Mouse (Mus musculus): ENCODE results near the gene Gimap9.

The Gimap9 gene

DNA sequence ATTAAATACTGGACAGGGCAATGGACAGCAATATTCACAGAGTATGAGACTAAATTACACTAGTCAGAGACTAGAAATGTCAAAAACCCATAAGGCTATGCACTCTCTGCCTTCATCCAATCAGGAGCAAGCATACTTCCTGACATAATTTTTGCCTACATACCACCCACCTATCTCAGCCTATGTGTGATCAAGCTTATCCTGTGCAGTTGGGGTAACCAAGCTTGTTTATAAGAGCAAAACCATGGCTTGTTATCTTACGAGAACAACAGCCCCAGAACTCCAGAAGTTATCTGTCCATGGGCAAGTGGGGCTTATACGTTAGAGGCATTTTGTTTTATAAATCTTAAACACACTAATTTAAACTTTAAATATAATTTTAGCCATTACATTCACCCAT is 40.8 kb upstream of the Gimap9 start:
- Histone ChIP-seq H3K4me1 (replicated peaks; ENCODE audit: low read depth, low read length) (no peaks in the 10 kb centered on the region), H3K36me3 (ENCODE audit: insufficient read depth, low read length) (no peaks in the 10 kb centered on the region), H3K4me3 (replicated peaks; ENCODE audit: low read length) (no peak overlapping the region), H3K27me3 (ENCODE audit: insufficient read depth, low read length) (peaks cover 65% of the 10 kb centered on the region), H3K9me3 (ENCODE audit: low read length) (peaks cover 5% of the 10 kb centered on the region; the same call in 1 of the 2 replicates)
- no peak for TF ChIP-seq CTCF (conservative IDR thresholded peaks at IDR 0.05; ENCODE audit: low read length)
- TF ChIP-seq POU5F1 (IDR thresholded peaks at IDR 0.05; ENCODE audit: borderline replicate concordance, low read length): no peak
- TF ChIP-seq NANOG (IDR thresholded peaks at IDR 0.05; ENCODE audit: borderline replicate concordance, low read length): no peak

DNA sequence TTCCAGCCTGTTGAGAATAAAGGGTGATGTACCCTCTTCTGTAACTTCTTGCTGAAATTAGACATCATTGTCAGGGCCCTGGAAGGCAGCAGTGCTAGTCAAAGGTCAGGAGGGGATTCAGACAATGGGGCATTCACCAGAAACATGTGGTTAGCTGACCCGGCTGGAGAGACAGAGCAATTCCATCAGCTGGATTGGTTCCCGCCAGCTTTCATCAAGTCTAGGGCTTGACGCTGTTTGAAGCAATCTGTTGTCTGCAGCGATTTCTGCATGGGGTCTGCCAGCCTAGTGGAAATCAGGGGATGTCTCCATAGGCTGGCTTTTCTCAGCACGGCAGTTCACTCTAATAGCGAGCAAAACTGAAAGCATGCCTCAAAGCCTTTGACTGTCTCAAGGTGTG is 39.4 kb upstream of the Gimap9 start:
- Histone ChIP-seq H3K4me1 (replicated peaks; ENCODE audit: low read depth, low read length) (no peaks in the 10 kb centered on the region), H3K4me3 (replicated peaks; ENCODE audit: low read length) (no peak overlapping the region), H3K36me3 (ENCODE audit: insufficient read depth, low read length) (no peaks in the 10 kb centered on the region), H3K9me3 (ENCODE audit: low read length) (no peaks in the 10 kb centered on the region), H3K27me3 (ENCODE audit: insufficient read depth, low read length) (peaks cover 52% of the 10 kb centered on the region)
- no peak for TF ChIP-seq NANOG (IDR thresholded peaks at IDR 0.05; ENCODE audit: borderline replicate concordance, low read length)
- TF ChIP-seq POU5F1 (IDR thresholded peaks at IDR 0.05; ENCODE audit: borderline replicate concordance, low read length): no peak
- no peak for TF ChIP-seq CTCF (conservative IDR thresholded peaks at IDR 0.05; ENCODE audit: low read length)

DNA sequence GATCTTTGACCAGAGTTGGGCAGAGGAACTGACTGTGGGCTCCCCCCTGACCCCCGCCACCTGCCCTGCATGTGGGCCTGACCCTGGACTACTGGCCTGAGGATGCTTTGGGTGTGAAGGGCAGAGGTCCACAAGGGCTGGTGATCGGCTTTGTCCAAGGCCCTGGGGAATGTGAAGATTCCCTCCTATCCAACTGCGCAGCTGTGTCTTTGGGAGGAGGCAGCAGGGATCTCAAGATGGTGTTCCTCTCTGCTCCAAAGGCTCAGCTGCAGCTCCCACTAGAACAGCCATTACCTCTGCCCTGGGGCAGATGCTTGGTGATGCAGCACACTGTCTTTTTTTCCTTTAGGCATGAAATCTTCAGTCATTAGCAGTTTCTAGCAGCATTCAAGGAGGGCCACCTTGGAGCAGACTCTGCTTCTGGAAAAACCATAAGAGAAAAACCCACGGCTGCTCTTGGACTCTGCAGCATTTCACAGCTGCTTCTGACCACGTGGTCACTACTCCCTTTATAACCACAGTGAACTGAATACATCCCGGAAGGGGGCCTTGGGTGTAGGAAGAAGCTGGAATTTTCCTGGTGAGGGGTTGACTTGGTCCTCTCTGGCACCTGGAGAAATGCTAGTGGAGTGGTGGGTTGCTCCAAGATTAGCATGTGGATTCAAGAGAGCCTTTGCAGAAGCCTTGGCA is 38.0 kb upstream of the Gimap9 start:
- H3K4me3 ChIP-seq (replicated peaks; ENCODE audit: low read length): no peak overlapping the region

DNA sequence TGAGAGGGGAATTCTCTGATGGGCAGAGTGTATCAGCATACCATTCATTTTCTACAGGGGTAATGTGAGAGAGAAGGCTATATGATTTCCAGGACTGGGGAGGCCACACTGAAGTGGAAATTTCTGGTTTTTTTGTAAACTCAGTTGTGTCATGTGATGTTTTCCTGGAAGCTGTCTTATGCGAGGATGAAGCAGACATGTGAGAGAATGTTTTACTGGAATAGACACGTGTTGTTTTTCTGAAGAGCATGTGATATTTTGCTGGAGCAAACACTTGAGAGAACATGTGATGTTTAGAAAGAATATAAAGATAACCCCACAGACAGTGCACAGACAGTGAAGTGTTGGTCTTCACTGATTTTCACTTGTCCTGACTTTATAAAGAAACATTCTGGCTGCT is 37.4 kb upstream of the Gimap9 start:
- Histone ChIP-seq H3K9me3 (ENCODE audit: low read length) (no peaks in the 10 kb centered on the region), H3K4me1 (replicated peaks; ENCODE audit: low read depth, low read length) (no peaks in the 10 kb centered on the region), H3K36me3 (ENCODE audit: insufficient read depth, low read length) (no peaks in the 10 kb centered on the region), H3K27me3 (ENCODE audit: insufficient read depth, low read length) (peaks cover 32% of the 10 kb centered on the region), H3K4me3 (replicated peaks; ENCODE audit: low read length) (no peak overlapping the region)
- TF ChIP-seq POU5F1 (IDR thresholded peaks at IDR 0.05; ENCODE audit: borderline replicate concordance, low read length): no peak
- TF ChIP-seq CTCF (conservative IDR thresholded peaks at IDR 0.05; ENCODE audit: low read length): no peak
- TF ChIP-seq NANOG (IDR thresholded peaks at IDR 0.05; ENCODE audit: borderline replicate concordance, low read length): no peak

More for the DNA sequence above, 38.0 kb upstream of the Gimap9 start:
- no peaks in the 10 kb centered on the region for H3K4me1 ChIP-seq (replicated peaks; ENCODE audit: low read depth, low read length)
- TF ChIP-seq CTCF (conservative IDR thresholded peaks at IDR 0.05; ENCODE audit: low read length) (no peak), POU5F1 (IDR thresholded peaks at IDR 0.05; ENCODE audit: borderline replicate concordance, low read length) (no peak), NANOG (IDR thresholded peaks at IDR 0.05; ENCODE audit: borderline replicate concordance, low read length) (no peak)
- H3K9me3 ChIP-seq (ENCODE audit: low read length): no peaks in the 10 kb centered on the region
- H3K36me3 ChIP-seq (ENCODE audit: insufficient read depth, low read length): no peaks in the 10 kb centered on the region
- H3K27me3 ChIP-seq (ENCODE audit: insufficient read depth, low read length): peaks cover 38% of the 10 kb centered on the region

DNA sequence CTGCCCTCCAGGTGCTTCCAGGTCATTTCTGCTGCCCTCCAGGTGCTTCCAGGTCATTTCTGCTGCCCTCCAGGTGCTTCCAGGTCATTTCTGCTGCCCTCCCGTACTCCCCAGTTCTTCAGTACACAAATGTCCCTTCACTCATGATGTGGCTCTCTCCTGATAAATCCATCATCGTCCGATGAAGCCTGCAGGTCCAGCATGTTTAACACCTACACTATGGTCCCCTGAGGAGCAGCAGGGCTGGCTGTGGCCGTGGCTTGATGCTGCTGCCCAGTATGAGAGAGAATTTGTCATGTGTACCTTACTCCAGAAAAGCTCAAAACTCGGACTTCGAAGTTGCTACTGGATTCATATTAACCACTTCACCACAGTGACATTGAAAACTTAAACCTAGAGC is 34.5 kb upstream of the Gimap9 start:
- no peak for TF ChIP-seq CTCF (conservative IDR thresholded peaks at IDR 0.05; ENCODE audit: low read length)
- TF ChIP-seq POU5F1 (IDR thresholded peaks at IDR 0.05; ENCODE audit: borderline replicate concordance, low read length): no peak
- TF ChIP-seq NANOG (IDR thresholded peaks at IDR 0.05; ENCODE audit: borderline replicate concordance, low read length): no peak
- no peaks in the 10 kb centered on the region for H3K4me1 ChIP-seq (replicated peaks; ENCODE audit: low read depth, low read length)
- no peaks in the 10 kb centered on the region for H3K36me3 ChIP-seq (ENCODE audit: insufficient read depth, low read length)
- no peaks in the 10 kb centered on the region for H3K9me3 ChIP-seq (ENCODE audit: low read length)
- no peak overlapping the region for H3K4me3 ChIP-seq (replicated peaks; ENCODE audit: low read length)
- peaks cover 29% of the 10 kb centered on the region for H3K27me3 ChIP-seq (ENCODE audit: insufficient read depth, low read length)

DNA sequence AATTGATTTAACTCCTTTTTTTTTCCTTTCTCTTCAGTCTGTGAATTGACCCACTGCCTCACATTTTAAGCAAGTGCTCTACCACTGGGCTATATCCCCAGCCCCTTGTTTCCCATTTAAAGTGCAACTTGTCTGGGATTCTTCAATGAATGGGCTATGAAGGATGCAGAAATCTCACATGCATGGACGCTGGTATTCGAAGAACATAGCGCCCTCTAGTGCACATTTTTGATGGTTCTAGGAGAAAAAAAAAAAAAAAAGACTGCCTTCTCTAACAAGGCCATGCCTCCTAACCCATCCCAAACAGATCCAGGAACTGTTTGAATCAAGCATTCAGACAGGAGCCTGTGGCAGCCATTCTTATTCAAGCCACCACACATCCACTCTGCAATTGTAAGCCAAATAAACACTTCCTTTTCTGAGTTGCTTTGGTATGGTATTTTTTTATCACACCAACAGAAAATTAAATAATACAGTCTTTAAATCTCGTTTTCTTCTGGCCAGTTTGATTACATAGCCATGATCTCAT is 33.1 kb upstream of the Gimap9 start:
- Histone ChIP-seq H3K36me3 (ENCODE audit: insufficient read depth, low read length) (no peaks in the 10 kb centered on the region), H3K4me3 (replicated peaks; ENCODE audit: low read length) (no peak overlapping the region), H3K9me3 (ENCODE audit: low read length) (no peaks in the 10 kb centered on the region), H3K4me1 (replicated peaks; ENCODE audit: low read depth, low read length) (no peaks in the 10 kb centered on the region), H3K27me3 (ENCODE audit: insufficient read depth, low read length) (peaks cover 19% of the 10 kb centered on the region)
- TF ChIP-seq NANOG (IDR thresholded peaks at IDR 0.05; ENCODE audit: borderline replicate concordance, low read length): no peak
- TF ChIP-seq CTCF (conservative IDR thresholded peaks at IDR 0.05; ENCODE audit: low read length): peak; percentile 58

DNA sequence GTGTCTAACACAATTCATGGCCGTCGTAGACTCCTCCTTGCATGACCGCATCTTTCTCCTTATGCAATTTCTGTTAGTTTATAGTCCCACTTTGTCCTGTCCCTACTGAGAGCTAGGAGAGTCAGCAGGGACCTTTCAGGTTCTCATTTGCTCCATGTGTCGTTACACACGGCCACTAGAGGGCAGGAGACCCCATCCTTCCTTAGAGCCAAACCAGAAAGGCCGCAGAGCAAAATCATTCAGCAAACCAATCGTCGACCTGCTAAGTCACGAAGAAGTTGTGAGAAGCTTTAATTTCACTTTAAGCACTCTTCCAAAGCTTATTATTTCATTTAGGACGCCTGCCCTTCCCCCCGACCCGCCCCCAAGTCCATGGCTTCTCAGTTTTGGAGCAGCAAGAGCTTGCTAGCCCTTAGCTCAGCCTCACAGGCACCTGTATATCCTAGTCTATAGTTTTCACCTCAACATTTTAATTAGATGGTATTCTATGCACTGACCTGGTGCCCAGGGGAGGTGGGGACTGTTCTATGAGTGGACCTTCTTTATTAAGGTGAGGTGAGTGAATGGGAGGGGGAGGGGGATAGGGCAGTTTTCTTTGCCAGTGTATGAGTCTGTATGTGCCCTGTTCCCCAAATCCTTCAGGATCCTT is 30.1 kb upstream of the Gimap9 start:
- Histone ChIP-seq H3K4me1 (replicated peaks; ENCODE audit: low read depth, low read length) (no peaks in the 10 kb centered on the region), H3K4me3 (replicated peaks; ENCODE audit: low read length) (no peak overlapping the region), H3K27me3 (ENCODE audit: insufficient read depth, low read length) (peaks cover 18% of the 10 kb centered on the region), H3K36me3 (ENCODE audit: insufficient read depth, low read length) (no peaks in the 10 kb centered on the region), H3K9me3 (ENCODE audit: low read length) (no peaks in the 10 kb centered on the region)
- TF ChIP-seq CTCF (conservative IDR thresholded peaks at IDR 0.05; ENCODE audit: low read length) (peak; percentile 69), NANOG (IDR thresholded peaks at IDR 0.05; ENCODE audit: borderline replicate concordance, low read length) (no peak)

DNA sequence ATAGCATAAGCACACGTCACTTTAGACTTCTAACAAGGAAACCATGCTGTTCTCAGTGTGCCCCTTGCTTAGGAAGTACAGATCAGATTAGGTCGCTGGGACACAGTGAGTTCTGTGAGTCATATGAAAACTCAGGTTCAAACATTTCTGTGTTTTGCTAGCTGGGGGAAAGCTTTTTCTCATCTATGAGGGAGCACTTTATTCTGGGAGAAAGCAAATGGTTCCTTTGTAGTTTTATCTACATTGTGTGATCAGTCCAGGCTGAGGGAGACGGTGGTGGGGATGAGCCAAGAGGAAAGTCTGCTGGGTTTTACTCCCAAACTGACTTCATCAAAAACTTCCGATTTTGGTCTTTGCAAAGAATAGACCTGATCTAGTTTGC is 29.6 kb upstream of the Gimap9 start:
- no peaks in the 10 kb centered on the region for H3K9me3 ChIP-seq (ENCODE audit: low read length)

More for the DNA sequence above, 29.6 kb upstream of the Gimap9 start:
- Histone ChIP-seq H3K27me3 (ENCODE audit: insufficient read depth, low read length) (peaks cover 18% of the 10 kb centered on the region), H3K4me1 (replicated peaks; ENCODE audit: low read depth, low read length) (no peaks in the 10 kb centered on the region), H3K4me3 (replicated peaks; ENCODE audit: low read length) (no peak overlapping the region), H3K36me3 (ENCODE audit: insufficient read depth, low read length) (no peaks in the 10 kb centered on the region)
- TF ChIP-seq POU5F1 (IDR thresholded peaks at IDR 0.05; ENCODE audit: borderline replicate concordance, low read length) (no peak), CTCF (conservative IDR thresholded peaks at IDR 0.05; ENCODE audit: low read length) (no peak), NANOG (IDR thresholded peaks at IDR 0.05; ENCODE audit: borderline replicate concordance, low read length) (no peak)
